Mouse (Mus musculus) thymus, adult 2 months (tissue): ENCODE measurements around the gene Cdh18.

Source experiments
- CTCF ChIP-seq: fragments of 200-500 bp; IDR thresholded peaks from 2 replicates; pipeline ENCODE4 v1.5.1; 2012; ENCODE audit warnings: mild to moderate bottlenecking, control low read depth, low read length, moderate library complexity, borderline replicate concordance; ENCODE audit not compliant: control insufficient read depth, poor library complexity, insufficient read depth; ENCODE audit errors: extremely low read depth
- POLR2A ChIP-seq: fragments of 200-500 bp; IDR thresholded peaks from 2 replicates; pipeline ENCODE4 v1.6.1; 2012; ENCODE audit warnings: mild to moderate bottlenecking, low read length, control low read depth, moderate library complexity; ENCODE audit not compliant: control insufficient read depth, poor library complexity, insufficient read depth; ENCODE audit errors: extremely low read depth

- TF ChIP-seq POLR2A: no peak
- no peak for TF ChIP-seq CTCF
These were observed 486.9 kb downstream of the Cdh18 start for GRCm38 (mm10) chr15:23035551-23036207.
